Mouse (Mus musculus): ENCODE data around the gene Gm3558.
A peak's percentile ranks its signal among the peaks of the same experiment; 100 is the strongest.
"Not testable (repeated sequence)": the region's sequence is repeated elsewhere in the genome, so short reads cannot be mapped to it uniquely, and the experiment has no call there.

The Gm3558 gene

GRCm38 (mm10) chr14:7568382-7568781, at the start of gene Gm3558:
Gene Gm3558 (minus strand): TSS chr14:7568566.
- not testable (repeated sequence) for DNase-seq

- not testable (repeated sequence) for DNase-seq
These were observed 27.1 kb upstream of the Gm3558 start, which contains the start of gene Gm10338 for GRCm38 (mm10) chr14:7595492-7595891. Gene Gm10338 (minus strand): TSS chr14:7595592.

- not testable (repeated sequence) for DNase-seq
These were observed 476 bp downstream of the Gm3558 start for GRCm38 (mm10) chr14:7567890-7568289.

- DNase-seq: peak; percentile 10
These were observed 1.1 kb downstream of the Gm3558 start for GRCm38 (mm10) chr14:7567266-7567665.
